Mouse (Mus musculus): ENCODE results near the gene Mrgpra6.

DNA sequence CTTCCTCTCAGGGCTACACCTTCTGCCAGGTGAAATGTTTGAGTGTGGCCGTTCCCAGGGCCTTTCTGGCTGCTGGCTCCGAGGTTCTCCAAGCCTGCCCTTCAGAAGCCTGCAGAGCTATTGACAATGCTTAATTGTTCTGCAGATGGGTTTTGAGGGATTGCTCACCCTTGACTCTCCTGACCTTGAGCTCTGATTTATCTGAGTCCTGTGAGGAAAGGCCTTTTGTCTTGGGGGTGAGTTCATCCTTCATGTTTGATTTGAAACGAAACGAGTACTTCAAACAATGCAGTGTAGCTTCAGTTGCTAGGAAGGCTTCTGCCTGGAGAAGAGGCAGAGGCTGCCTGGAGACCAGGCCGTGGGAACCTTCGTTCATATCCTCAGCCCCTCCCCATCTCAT, 60.4 kb downstream of the Mrgpra6 start:
- TF ChIP-seq CTCF (conservative IDR thresholded peaks at IDR 0.05 in 1 of 2, IDR thresholded peaks at IDR 0.05 in 1 of 2; ENCODE audit: low read depth in 2 of 2, low read length in 2 of 2), result no peak
- no peak for TF ChIP-seq POLR2A (IDR thresholded peaks at IDR 0.05; ENCODE audit: low read depth, low read length)
- TF ChIP-seq JUND (conservative IDR thresholded peaks at IDR 0.05; ENCODE audit: low read depth, low read length), result no peak
- no peak for TF ChIP-seq USF2 (conservative IDR thresholded peaks at IDR 0.05; ENCODE audit: low read depth, low read length)
- no peak for TF ChIP-seq RAD21 (IDR thresholded peaks at IDR 0.05; ENCODE audit: low read depth, low read length)
- no peak for TF ChIP-seq MAX (IDR thresholded peaks at IDR 0.05; ENCODE audit: low read length)
- no peak for TF ChIP-seq MEF2A (IDR thresholded peaks at IDR 0.05; ENCODE audit: borderline replicate concordance, low read depth, low read length)
- no peak for TF ChIP-seq UBTF (IDR thresholded peaks at IDR 0.05; ENCODE audit: low read depth, low read length)
- TF ChIP-seq NELFE (IDR thresholded peaks at IDR 0.05; ENCODE audit: low read depth, low read length), result no peak
- no peak for TF ChIP-seq EP300 (IDR thresholded peaks at IDR 0.05; ENCODE audit: low read length)
- TF ChIP-seq ZMIZ1 (IDR thresholded peaks at IDR 0.05; ENCODE audit: low read depth, low read length), result no peak

Measured in CH12.LX (cell line).